Mouse (Mus musculus) CH12.LX (cell line): Measurements from ENCODE around the gene Hhipl1. TPM values are rescaled to one million over a fixed set of nuclear protein-coding genes. Genes with fewer than 3 reads are reported as not detected.

Experiments used
- DNase-seq: peaks from one replicate; pipeline ENCODE4 v3.0.0-alpha.2; 2013; ENCODE audit errors: extremely low read depth
- H3K27ac ChIP-seq: 2 replicates; pipeline ENCODE4 v1.5.1; 2012; ENCODE audit warnings: low read depth, mild to moderate bottlenecking, control low read depth, moderate library complexity; ENCODE audit not compliant: insufficient read depth
- H3K27me3 ChIP-seq: replicated peaks from 2 replicates; pipeline ENCODE3; 2012; ENCODE audit warnings: inconsistent platforms
- H3K36me3 ChIP-seq, 2 experiments: replicated peaks in 1 of 2; 2 replicates each; pipeline versions ENCODE3 to v1.6.1; 2012; ENCODE audit warnings: inconsistent platforms in 1 of 2, low read length in 1 of 2, mild to moderate bottlenecking in 1 of 2, mixed read lengths in 1 of 2, moderate library complexity in 1 of 2; ENCODE audit not compliant: control insufficient read depth in 1 of 2, insufficient read depth in 1 of 2
- H3K4me1 ChIP-seq, 2 experiments: 2 replicates each; pipeline ENCODE4 v1.6.1; 2012; ENCODE audit warnings: inconsistent platforms in 1 of 2, moderate library complexity in 1 of 2; ENCODE audit not compliant: insufficient read depth in 2 of 2, control insufficient read depth in 1 of 2
- H3K4me2 ChIP-seq: 2 replicates; pipeline ENCODE4 v1.6.1; 2012; ENCODE audit warnings: low read depth, mild to moderate bottlenecking, control low read depth; ENCODE audit not compliant: poor library complexity, insufficient read depth, severe bottlenecking
- H3K4me3 ChIP-seq, 3 experiments: fragments of 150-350 bp in 1 of 3; sonication (generic) in 1 of 3; replicated peaks in 1 of 3; 2 replicates each; pipeline versions ENCODE3 to v1.5.1; 2011 to 2012; ENCODE audit warnings: low read depth in 2 of 3, low read length in 2 of 3, mild to moderate bottlenecking in 2 of 3, moderate library complexity in 2 of 3, control low read depth in 1 of 3, improper control_type of control experiment in 1 of 3, inconsistent platforms in 1 of 3, mixed read lengths in 1 of 3; ENCODE audit not compliant: poor library complexity in 1 of 3
- H3K79me2 ChIP-seq: replicated peaks from 2 replicates; pipeline ENCODE4 v1.6.1; 2012; ENCODE audit warnings: mild to moderate bottlenecking, moderate library complexity; ENCODE audit not compliant: control insufficient read depth, poor library complexity, insufficient read depth, severe bottlenecking; ENCODE audit errors: extremely low read depth
- H3K9ac ChIP-seq: 2 replicates; pipeline ENCODE4 v1.6.1; 2012; ENCODE audit warnings: low read depth, mild to moderate bottlenecking, control low read depth, moderate library complexity; ENCODE audit not compliant: insufficient read depth
- H3K9me3 ChIP-seq: replicated peaks from 2 replicates; pipeline ENCODE3; 2012; ENCODE audit warnings: low read length, inconsistent platforms, mixed read lengths
- CHD1 ChIP-seq: IDR thresholded peaks from 2 replicates; pipeline ENCODE4 v1.6.1; 2012; ENCODE audit warnings: low read depth, low read length, improper control_type of control experiment, inconsistent platforms
- ELF1 ChIP-seq: IDR thresholded peaks from 2 replicates; pipeline ENCODE4 v1.6.1; 2014; ENCODE audit warnings: low read depth, mild to moderate bottlenecking, inconsistent platforms, low read length, improper control_type of control experiment
- EP300 ChIP-seq: IDR thresholded peaks from 2 replicates; pipeline ENCODE4 v1.6.1; 2011; ENCODE audit warnings: low read length, improper control_type of control experiment
- ETS1 ChIP-seq: conservative IDR thresholded peaks from 2 replicates; pipeline ENCODE4 v1.6.1; 2012; ENCODE audit warnings: low read depth, mild to moderate bottlenecking, inconsistent platforms, low read length, improper control_type of control experiment, moderate library complexity
- HCFC1 ChIP-seq: IDR thresholded peaks from 2 replicates; pipeline ENCODE4 v1.6.1; 2012; ENCODE audit warnings: low read depth, mild to moderate bottlenecking, inconsistent platforms, low read length, improper control_type of control experiment
- MAFK ChIP-seq: IDR thresholded peaks from 2 replicates; pipeline ENCODE4 v1.6.1; 2011; ENCODE audit warnings: low read length, improper control_type of control experiment; ENCODE audit not compliant: insufficient replicate concordance
- MAX ChIP-seq: IDR thresholded peaks from 2 replicates; pipeline ENCODE4 v1.6.1; 2011; ENCODE audit warnings: low read length, improper control_type of control experiment
- MAZ ChIP-seq: IDR thresholded peaks from 2 replicates; pipeline ENCODE4 v1.6.1; 2012; ENCODE audit warnings: low read depth, mild to moderate bottlenecking, inconsistent platforms, low read length, improper control_type of control experiment, moderate library complexity
- RAD21 ChIP-seq: IDR thresholded peaks from 2 replicates; pipeline ENCODE4 v1.6.1; 2011; ENCODE audit warnings: low read depth, mild to moderate bottlenecking, low read length, improper control_type of control experiment, moderate library complexity
- RCOR1 ChIP-seq: conservative IDR thresholded peaks from 2 replicates; pipeline ENCODE4 v1.6.1; 2012; ENCODE audit warnings: low read depth, mild to moderate bottlenecking, inconsistent platforms, low read length, improper control_type of control experiment
- TBP ChIP-seq: conservative IDR thresholded peaks from 2 replicates; pipeline ENCODE4 v1.6.1; 2011; ENCODE audit warnings: low read depth, low read length, improper control_type of control experiment
- UBTF ChIP-seq: IDR thresholded peaks from 2 replicates; pipeline ENCODE4 v1.6.1; 2012; ENCODE audit warnings: low read depth, mild to moderate bottlenecking, inconsistent platforms, low read length, improper control_type of control experiment, moderate library complexity
- USF1 ChIP-seq: IDR thresholded peaks from 2 replicates; pipeline ENCODE4 v1.6.1; 2014; ENCODE audit warnings: low read depth, mild to moderate bottlenecking, inconsistent platforms, low read length, improper control_type of control experiment
- USF2 ChIP-seq: conservative IDR thresholded peaks from 2 replicates; pipeline ENCODE4 v1.6.1; 2011; ENCODE audit warnings: low read depth, low read length, improper control_type of control experiment
- ZKSCAN1 ChIP-seq: IDR thresholded peaks from 2 replicates; pipeline ENCODE4 v1.6.1; 2012; ENCODE audit warnings: low read depth, inconsistent platforms, low read length, improper control_type of control experiment, borderline replicate concordance
- ZMIZ1 ChIP-seq: IDR thresholded peaks from 2 replicates; pipeline ENCODE4 v1.6.1; 2012; ENCODE audit warnings: low read depth, mild to moderate bottlenecking, inconsistent platforms, low read length, improper control_type of control experiment
- ZNF384 ChIP-seq: IDR thresholded peaks from 2 replicates; pipeline ENCODE4 v1.6.1; 2012; ENCODE audit warnings: low read depth, low read length, improper control_type of control experiment, inconsistent platforms
- dilution Hi-C: fragments of 300-500 bp; cut with MboI; formaldehyde crosslinking; loops from 2 replicates; pipeline ENCODE4 v1.14.3; 2020; ENCODE audit warnings: low sequenced_read_pairs; ENCODE audit not compliant: extremely low pct_unique_long_range_greater_than_20kb, extremely low pct_ligation_motif_present
- in situ Hi-C: fragments of 300-500 bp; cut with MboI; formaldehyde crosslinking; loops from 3 replicates; pipeline ENCODE4 v1.14.3; 2019; ENCODE audit warnings: low sequenced_read_pairs, low pct_ligation_motif_present, low pct_unique_long_range_greater_than_20kb, mixed read lengths
- polyA plus RNA-seq: library from polyadenylated mRNA; unstranded; fragments of >175 nt; gene quantifications from 2 replicates; pipeline ENCODE4 v1.2.1, GENCODE M21; 2012; ENCODE audit warnings: low read depth; ENCODE audit not compliant: insufficient read length
- total RNA-seq, 2 experiments: library from RNA; depleted of rRNA; stranded (reverse); fragments of 300-350 nt in 1 of 2; fragments of >200 nt in 1 of 2; gene quantifications; 2 replicates each; pipeline ENCODE4 v1.2.3; 2012 to 2014

Gene Hhipl1
- total and polyA plus RNA-seq, 3 experiments: not detected

DNA sequence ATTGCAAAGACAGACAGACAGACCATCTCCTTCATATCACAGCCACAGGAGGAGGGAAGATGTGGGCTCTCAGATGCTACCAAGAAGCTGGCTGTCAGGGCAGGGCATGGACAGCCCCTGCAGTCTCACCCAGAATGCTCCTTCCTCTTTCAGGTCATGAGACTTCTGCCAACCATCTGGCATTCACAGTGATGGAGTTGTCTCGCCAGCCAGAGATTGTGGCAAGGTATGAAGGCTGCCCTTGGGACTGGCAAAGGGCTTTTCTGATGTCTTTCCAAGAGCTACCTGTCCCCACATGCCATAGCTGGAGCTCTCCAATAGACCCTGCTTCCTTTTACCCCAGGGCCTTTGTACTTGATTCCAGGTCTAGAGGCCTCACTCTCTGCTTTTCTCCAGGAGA is 49.2 kb downstream of the Hhipl1 start:
- Histone ChIP-seq H3K9me3 (peaks cover 11% of the 10 kb centered on the region), H3K4me2 (no peak overlapping the region), H3K9ac (no peak overlapping the region), H3K79me2 (no peaks in the 10 kb centered on the region), H3K27ac (no peak overlapping the region), H3K27me3 (peaks cover 75% of the 10 kb centered on the region), H3K4me3 (no peak overlapping the region), H3K36me3 (no peaks in the 10 kb centered on the region), H3K4me1 (no peaks in the 10 kb centered on the region)
- in situ Hi-C loops: no loop called here
- no peak for TF ChIP-seq TBP
- DNase-seq: no peak
- dilution Hi-C loops: no loop called here

DNA sequence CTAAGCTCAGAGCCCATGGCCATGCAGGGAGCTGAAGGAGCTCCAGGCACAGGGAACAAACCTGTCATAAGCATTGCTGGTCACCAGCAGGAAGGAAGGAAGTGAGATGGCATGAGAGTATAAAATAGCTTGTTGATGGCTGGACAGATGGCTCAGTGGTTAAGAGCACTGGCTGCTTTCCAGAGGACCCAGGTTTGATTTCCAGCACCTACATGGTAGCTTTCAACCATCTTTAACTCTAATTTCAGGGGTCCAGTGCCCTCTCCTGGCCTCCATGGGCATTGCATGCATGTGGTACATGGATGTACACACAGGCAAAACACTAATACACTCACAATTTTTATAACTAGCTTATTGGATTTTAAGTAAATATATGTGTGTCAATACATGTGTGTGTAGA is 49.9 kb downstream of the Hhipl1 start:
- Histone ChIP-seq H3K9ac (no peak overlapping the region), H3K4me1 (no peaks in the 10 kb centered on the region)
- TF ChIP-seq ZNF384: no peak
- no peak for TF ChIP-seq USF2
- no peak for TF ChIP-seq MAZ
- no peak for TF ChIP-seq UBTF
- no peak for TF ChIP-seq ZMIZ1
- TF ChIP-seq ZKSCAN1: no peak
- TF ChIP-seq RCOR1: no peak
- TF ChIP-seq USF1: no peak
- no peak for TF ChIP-seq CHD1
- TF ChIP-seq HCFC1: no peak
- TF ChIP-seq ETS1: no peak
- TF ChIP-seq EP300: no peak
- TF ChIP-seq MAFK: no peak
- TF ChIP-seq RAD21: no peak
- no peak for TF ChIP-seq MAX
- no peak for TF ChIP-seq ELF1
- TF ChIP-seq, all 38 proteins: peak for 0
- dilution Hi-C loops (no loop called here), in situ Hi-C loops (no loop called here)
- no peak for DNase-seq
- Histone ChIP-seq H3K27me3 (peaks cover 75% of the 10 kb centered on the region), H3K4me2 (no peak overlapping the region), H3K9me3 (peaks cover 11% of the 10 kb centered on the region), H3K4me3 (no peak overlapping the region), H3K27ac (no peak overlapping the region), H3K36me3 (no peaks in the 10 kb centered on the region), H3K79me2 (no peaks in the 10 kb centered on the region)
